8 mouse cellular contexts compared by ENCODE assay signal in the genomic region with DNA sequence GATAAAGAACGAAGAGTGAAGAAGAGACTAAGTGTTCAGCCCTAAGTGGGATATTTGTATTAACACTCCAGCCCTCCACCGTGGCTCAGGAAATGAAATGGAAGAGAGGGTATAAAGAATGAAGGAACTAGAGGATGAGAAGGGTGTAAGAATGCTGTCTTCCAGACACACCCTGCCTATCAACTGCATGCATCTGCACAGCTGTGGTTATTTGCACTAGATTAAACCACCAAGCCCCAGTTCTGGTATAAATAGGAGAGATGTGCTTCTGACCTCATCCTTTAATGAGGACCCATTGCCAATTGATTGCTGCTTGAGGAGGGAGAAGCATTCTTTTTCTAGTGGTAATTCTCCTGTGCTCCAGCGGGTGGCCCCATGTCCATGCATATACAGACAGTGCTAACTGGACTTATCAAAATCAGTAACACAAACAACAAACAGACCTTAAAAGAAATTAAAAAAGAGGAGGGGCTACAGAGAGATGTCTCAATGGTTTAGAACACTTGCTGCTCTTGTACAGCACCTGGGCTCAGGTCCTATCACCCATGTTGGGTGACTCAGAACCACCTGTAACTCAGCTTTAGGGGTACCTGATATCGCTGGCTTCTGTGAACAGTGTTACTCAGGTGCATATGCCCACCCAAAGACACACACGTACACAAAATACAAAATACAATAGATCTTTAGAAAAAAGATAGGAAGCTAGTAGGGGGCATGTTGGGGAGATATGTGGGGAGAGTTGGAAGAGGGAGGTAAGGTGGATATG.
DNase-seq lines count a peak whose midpoint lies in the region; ATAC-seq and TF ChIP-seq lines count a peak whose summit lies in the region.

No protein-coding gene starts in this region.

- no peak overlapping the region for H3K27ac ChIP-seq in embryonic facial prominence, embryonic 11.5 days (replicated peaks; ENCODE audit: low read depth, low read length)
- H3K27ac ChIP-seq in midbrain, embryonic 14.5 days (replicated peaks; ENCODE audit: low read depth, low read length), result no peak overlapping the region

- no peaks in the 10 kb centered on the region for H3K36me3 ChIP-seq in embryonic facial prominence, embryonic 11.5 days (replicated peaks; ENCODE audit: control insufficient read depth, insufficient read depth, low read depth, low read length)
- no peaks in the 10 kb centered on the region for H3K36me3 ChIP-seq in midbrain, embryonic 14.5 days (ENCODE audit: control insufficient read depth, insufficient read depth, low read length)

- H3K4me3 ChIP-seq in embryonic facial prominence, embryonic 11.5 days (ENCODE audit: low read depth, low read length), result no peak overlapping the region
- no peak overlapping the region for H3K4me3 ChIP-seq in midbrain, embryonic 14.5 days (replicated peaks; ENCODE audit: low read depth, low read length)

- in situ Hi-C loops in Patski (cut with MboI; ENCODE audit: low pct_unique_long_range_greater_than_20kb), result no loop called here

- peaks cover 2% of the 10 kb centered on the region for H3K27me3 ChIP-seq in Patski
- no peaks in the 10 kb centered on the region for H3K27me3 ChIP-seq in embryonic facial prominence, embryonic 11.5 days (ENCODE audit: control insufficient read depth, insufficient read depth, low read length)
- no peaks in the 10 kb centered on the region for H3K27me3 ChIP-seq in midbrain, embryonic 14.5 days (ENCODE audit: control insufficient read depth, insufficient read depth, low read length)

- no peak overlapping the region for H3K9ac ChIP-seq in embryonic facial prominence, embryonic 11.5 days (replicated peaks; ENCODE audit: low read length)
- no peak overlapping the region for H3K9ac ChIP-seq in midbrain, embryonic 14.5 days (replicated peaks; ENCODE audit: low read length)

- no peaks in the 10 kb centered on the region for H3K4me1 ChIP-seq in embryonic facial prominence, embryonic 11.5 days (ENCODE audit: control insufficient read depth, insufficient read depth, low read length)
- no peaks in the 10 kb centered on the region for H3K4me1 ChIP-seq in midbrain, embryonic 14.5 days (ENCODE audit: control insufficient read depth, insufficient read depth, low read length)

- peak; percentile 20 to 38 for DNase-seq in layer of hippocampus, postnatal 10 days (ENCODE audit: low spot score in 2 of 2)
- no peak for DNase-seq in layer of hippocampus, adult 9-11 months
- no peak for DNase-seq in Patski (ENCODE audit: low read depth, low spot score)
- peak; percentile 11 for DNase-seq in embryonic facial prominence, embryonic 11.5 days (ENCODE audit: low spot score)
- peak; percentile 62 for DNase-seq in midbrain, embryonic 14.5 days
- DNase-seq in thymus, postnatal 36 days, result no peak
- no peak for DNase-seq in adrenal gland, postnatal 25 days
- DNase-seq in urinary bladder, adult 18-20 months (ENCODE audit: low spot score in 2 of 2), result no peak

- ATAC-seq in Patski, result no peak
- ATAC-seq in embryonic facial prominence, embryonic 11.5 days (replicated peaks; ENCODE audit: insufficient number of reproducible peaks, low FRiP score, low TSS enrichment, low read depth), result no peak; the same call in 1 of the 2 replicates
- peak; percentile 40; the same call in 1 of the 2 replicates for ATAC-seq in midbrain, embryonic 14.5 days (ENCODE audit: low FRiP score, low TSS enrichment)

- WGBS in embryonic facial prominence, embryonic 11.5 days, result 67% methylated on average over 5 of the region's 5 CpGs
- 71% methylated on average over 5 of the region's 5 CpGs for WGBS in midbrain, embryonic 14.5 days

- CTCF ChIA-PET in Patski (lab: Charles Lee), result interaction anchor here (0.6 to 1.9 kb wide), 5 partner anchors 12 to 489 kb away, joined by 3 to 6 read pairs (median 4); no protein-coding TSS in a partner anchor

- peak; percentile 54 for TF ChIP-seq CTCF in Patski (IDR thresholded peaks at IDR 0.05)

- H3K9me3 ChIP-seq in embryonic facial prominence, embryonic 11.5 days (replicated peaks; ENCODE audit: control insufficient read depth, low read length), result no peaks in the 10 kb centered on the region
- H3K9me3 ChIP-seq in midbrain, embryonic 14.5 days (ENCODE audit: control insufficient read depth, low read length), result no peaks in the 10 kb centered on the region

- H3K4me2 ChIP-seq in embryonic facial prominence, embryonic 11.5 days (ENCODE audit: low read depth, low read length), result no peak overlapping the region
- no peak overlapping the region for H3K4me2 ChIP-seq in midbrain, embryonic 14.5 days (ENCODE audit: low read length)

- POLR2A ChIA-PET in Patski (lab: Charles Lee), result no interaction called here

Comparison
In these comparisons a context has a peak if more than half of its experiments do, and no peak if none do; other contexts are left out.
1. DNase-seq: peak in layer of hippocampus, postnatal 10 days (2 of 2), embryonic facial prominence, embryonic 11.5 days (single experiment) and midbrain, embryonic 14.5 days (single experiment); none in layer of hippocampus, adult 9-11 months (single experiment), Patski (single experiment), thymus, postnatal 36 days (0 of 2), adrenal gland, postnatal 25 days (single experiment) and urinary bladder, adult 18-20 months (0 of 2).